Mouse (Mus musculus): ENCODE measurements at regions not wholly inside any gene's neighbourhood (a gene's known extent, or its start where the extent isn't known, plus 50 kb on each side); places are given as distances from the start of the nearest gene placed in this dataset.

- TF ChIP-seq CTCF (IDR thresholded peaks at IDR 0.05; ENCODE audit: borderline replicate concordance, extremely low read depth, insufficient read depth, insufficient read length) = no peak
- no peak for TF ChIP-seq POLR2A (IDR thresholded peaks at IDR 0.05; ENCODE audit: borderline replicate concordance, extremely low read depth, insufficient read depth, insufficient read length, poor library complexity, severe bottlenecking)
- no peak for DNase-seq (ENCODE audit: low read depth)
These were observed 101.7 kb upstream of the 1810046K07Rik start for GRCm38 (mm10) chr9:51430426-51430825.

- peak; percentile 32 for DNase-seq (ENCODE audit: low read depth)
- no peak for TF ChIP-seq POLR2A (IDR thresholded peaks at IDR 0.05; ENCODE audit: borderline replicate concordance, extremely low read depth, insufficient read depth, insufficient read length, poor library complexity, severe bottlenecking)
- TF ChIP-seq CTCF (IDR thresholded peaks at IDR 0.05; ENCODE audit: borderline replicate concordance, extremely low read depth, insufficient read depth, insufficient read length) = no peak
These were observed 108.4 kb upstream of the 1810046K07Rik start for GRCm38 (mm10) chr9:51437130-51437529.

- DNase-seq (ENCODE audit: low read depth) = peak; percentile 84
- TF ChIP-seq CTCF (IDR thresholded peaks at IDR 0.05; ENCODE audit: borderline replicate concordance, extremely low read depth, insufficient read depth, insufficient read length) (no peak), POLR2A (IDR thresholded peaks at IDR 0.05; ENCODE audit: borderline replicate concordance, extremely low read depth, insufficient read depth, insufficient read length, poor library complexity, severe bottlenecking) (no peak)
These were observed 113.2 kb upstream of the 1810046K07Rik start for GRCm38 (mm10) chr9:51441773-51442381.

GRCm38 (mm10) chr9:51455690-51456089, 127.0 kb upstream of the 1810046K07Rik start:
- DNase-seq (ENCODE audit: low read depth) = peak; percentile 18
- TF ChIP-seq POLR2A (IDR thresholded peaks at IDR 0.05; ENCODE audit: borderline replicate concordance, extremely low read depth, insufficient read depth, insufficient read length, poor library complexity, severe bottlenecking) (no peak), CTCF (IDR thresholded peaks at IDR 0.05; ENCODE audit: borderline replicate concordance, extremely low read depth, insufficient read depth, insufficient read length) (no peak)

- TF ChIP-seq POLR2A (IDR thresholded peaks at IDR 0.05; ENCODE audit: borderline replicate concordance, extremely low read depth, insufficient read depth, insufficient read length, poor library complexity, severe bottlenecking) = no peak
- TF ChIP-seq CTCF (IDR thresholded peaks at IDR 0.05; ENCODE audit: borderline replicate concordance, extremely low read depth, insufficient read depth, insufficient read length) = no peak
- DNase-seq (ENCODE audit: low read depth) = no peak
These were observed 133.8 kb upstream of the 1810046K07Rik start for GRCm38 (mm10) chr9:51462463-51463024.

GRCm38 (mm10) chr9:51470031-51470430, 141.3 kb upstream of the 1810046K07Rik start:
- TF ChIP-seq POLR2A (IDR thresholded peaks at IDR 0.05; ENCODE audit: borderline replicate concordance, extremely low read depth, insufficient read depth, insufficient read length, poor library complexity, severe bottlenecking) (no peak), CTCF (IDR thresholded peaks at IDR 0.05; ENCODE audit: borderline replicate concordance, extremely low read depth, insufficient read depth, insufficient read length) (no peak)
- no peak for DNase-seq (ENCODE audit: low read depth)

GRCm38 (mm10) chr9:51476511-51477056, 147.9 kb upstream of the 1810046K07Rik start:
- TF ChIP-seq CTCF (IDR thresholded peaks at IDR 0.05; ENCODE audit: borderline replicate concordance, extremely low read depth, insufficient read depth, insufficient read length) (no peak), POLR2A (IDR thresholded peaks at IDR 0.05; ENCODE audit: borderline replicate concordance, extremely low read depth, insufficient read depth, insufficient read length, poor library complexity, severe bottlenecking) (no peak)
- no peak for DNase-seq (ENCODE audit: low read depth)

GRCm38 (mm10) chr9:51487840-51488239, 159.1 kb upstream of the 1810046K07Rik start:
- TF ChIP-seq CTCF (IDR thresholded peaks at IDR 0.05; ENCODE audit: borderline replicate concordance, extremely low read depth, insufficient read depth, insufficient read length) (no peak), POLR2A (IDR thresholded peaks at IDR 0.05; ENCODE audit: borderline replicate concordance, extremely low read depth, insufficient read depth, insufficient read length, poor library complexity, severe bottlenecking) (no peak)

GRCm38 (mm10) chr9:51507265-51507913, 178.7 kb upstream of the 1810046K07Rik start:
- TF ChIP-seq POLR2A (IDR thresholded peaks at IDR 0.05; ENCODE audit: borderline replicate concordance, extremely low read depth, insufficient read depth, insufficient read length, poor library complexity, severe bottlenecking) (no peak), CTCF (IDR thresholded peaks at IDR 0.05; ENCODE audit: borderline replicate concordance, extremely low read depth, insufficient read depth, insufficient read length) (no peak)
- DNase-seq (ENCODE audit: low read depth) = no peak

More at GRCm38 (mm10) chr9:51487840-51488239, 159.1 kb upstream of the 1810046K07Rik start:
- peak; percentile 20 for DNase-seq (ENCODE audit: low read depth)

GRCm38 (mm10) chr9:51517643-51518042, 188.9 kb upstream of the 1810046K07Rik start:
- TF ChIP-seq CTCF (IDR thresholded peaks at IDR 0.05; ENCODE audit: borderline replicate concordance, extremely low read depth, insufficient read depth, insufficient read length) (no peak), POLR2A (IDR thresholded peaks at IDR 0.05; ENCODE audit: borderline replicate concordance, extremely low read depth, insufficient read depth, insufficient read length, poor library complexity, severe bottlenecking) (no peak)
- peak; percentile 30 for DNase-seq (ENCODE audit: low read depth)

- peak; percentile 61 for DNase-seq (ENCODE audit: low read depth)
- no peak for TF ChIP-seq CTCF (IDR thresholded peaks at IDR 0.05; ENCODE audit: borderline replicate concordance, extremely low read depth, insufficient read depth, insufficient read length)
- no peak for TF ChIP-seq POLR2A (IDR thresholded peaks at IDR 0.05; ENCODE audit: borderline replicate concordance, extremely low read depth, insufficient read depth, insufficient read length, poor library complexity, severe bottlenecking)
These were observed 189.7 kb upstream of the 1810046K07Rik start for GRCm38 (mm10) chr9:51518376-51518775.

Data from brain, embryonic 14.5 days (tissue).